Mouse (Mus musculus) testis, adult 2 months (tissue): ENCODE data around the gene Cotl1.

Source experiments
- CTCF ChIP-seq: fragments of 200-500 bp; IDR thresholded peaks from 2 replicates; pipeline ENCODE4 v1.5.1; 2012; ENCODE audit warnings: low read depth, mild to moderate bottlenecking, inconsistent platforms, low read length, moderate library complexity; ENCODE audit not compliant: control insufficient read depth, insufficient read depth, insufficient replicate concordance
- POLR2A ChIP-seq: fragments of 200-500 bp; IDR thresholded peaks from 2 replicates; pipeline ENCODE4 v1.6.1; 2012; ENCODE audit warnings: low read depth, mild to moderate bottlenecking, inconsistent platforms, low read length, moderate library complexity; ENCODE audit not compliant: control insufficient read depth

- TF ChIP-seq POLR2A (no peak), CTCF (no peak)
Observed at GRCm38 (mm10) chr8:119788607-119789381, 51.5 kb downstream of the Cotl1 start.
